Mouse (Mus musculus) retina, adult 2 months (tissue): Measurements from ENCODE around the gene Cdc42bpg.
"Not testable (repeated sequence)": the region's sequence is repeated elsewhere in the genome, so short reads cannot be mapped to it uniquely, and the experiment has no call there.

Experiments
- DNase-seq: peaks from one replicate; pipeline ENCODE4 v3.0.0-alpha.2; 2012; ENCODE audit warnings: low read depth, low spot score

Cdc42bpg gene

GRCm38 (mm10) chr19:6276426-6277421, 29.5 kb upstream of the Cdc42bpg start, which contains the start of gene Ehd1:
Gene Ehd1 (plus strand): TSS chr19:6276725.
- DNase-seq: peak; percentile 93

GRCm38 (mm10) chr19:6277661-6278438, 28.4 kb upstream of the Cdc42bpg start:
- no peak for DNase-seq

- DNase-seq: no peak
Observed at GRCm38 (mm10) chr19:6278439-6279073, 27.7 kb upstream of the Cdc42bpg start.

- no peak for DNase-seq
Observed at GRCm38 (mm10) chr19:6279481-6280144, 26.6 kb upstream of the Cdc42bpg start.

GRCm38 (mm10) chr19:6280554-6280953, 25.7 kb upstream of the Cdc42bpg start:
- DNase-seq: no peak

- no peak for DNase-seq
Observed at GRCm38 (mm10) chr19:6281122-6282020, 24.9 kb upstream of the Cdc42bpg start.

- DNase-seq: no peak
Observed at GRCm38 (mm10) chr19:6283001-6283400, 23.3 kb upstream of the Cdc42bpg start.

GRCm38 (mm10) chr19:6284502-6284901, 21.8 kb upstream of the Cdc42bpg start:
- no peak for DNase-seq

- DNase-seq: no peak
Observed at GRCm38 (mm10) chr19:6285226-6285625, 21.0 kb upstream of the Cdc42bpg start.

- DNase-seq: no peak
Observed at GRCm38 (mm10) chr19:6285632-6286433, 20.4 kb upstream of the Cdc42bpg start.

- no peak for DNase-seq
Observed at GRCm38 (mm10) chr19:6286434-6287401, 19.5 kb upstream of the Cdc42bpg start.

GRCm38 (mm10) chr19:6288236-6288894, 17.9 kb upstream of the Cdc42bpg start:
- DNase-seq: no peak

- no peak for DNase-seq
Observed at GRCm38 (mm10) chr19:6289696-6290238, 16.5 kb upstream of the Cdc42bpg start.

GRCm38 (mm10) chr19:6290720-6291116, 15.5 kb upstream of the Cdc42bpg start:
- not testable (repeated sequence) for DNase-seq

GRCm38 (mm10) chr19:6291117-6291781, 15.0 kb upstream of the Cdc42bpg start:
- no peak for DNase-seq

- no peak for DNase-seq
Observed at GRCm38 (mm10) chr19:6292262-6292661, 14.0 kb upstream of the Cdc42bpg start.

GRCm38 (mm10) chr19:6294301-6294700, 12.0 kb upstream of the Cdc42bpg start:
- no peak for DNase-seq
